Mouse (Mus musculus): ENCODE data around the gene Vmn1r11.
A peak's percentile ranks its signal among the peaks of the same experiment; 100 is the strongest.

Vmn1r11 gene

GRCm38 (mm10) chr6:57133155-57133554 lies at the start of gene Vmn1r11:
TSS of gene Vmn1r11 (plus strand) at chr6:57133455.
- no peak for DNase-seq (ENCODE audit: low read depth, low spot score)

DNA sequence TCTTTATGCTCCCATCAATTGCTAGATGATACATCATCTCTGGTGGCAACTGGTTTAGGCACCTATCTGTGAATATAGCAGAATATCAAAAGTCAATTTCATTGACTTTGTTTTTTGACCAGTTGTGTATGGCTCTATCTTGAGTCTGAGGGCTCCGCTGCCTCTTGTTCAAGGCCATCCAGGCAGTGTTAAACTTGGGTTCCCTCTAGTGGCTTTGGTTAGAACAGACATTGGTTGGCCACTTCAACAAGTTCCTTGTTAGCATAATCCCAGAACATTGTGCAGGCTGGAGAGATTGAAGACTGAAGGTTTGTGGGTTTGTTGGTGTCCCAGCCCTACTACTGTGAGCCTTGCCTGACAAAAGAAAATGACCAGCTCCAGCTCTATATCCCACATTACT lies 26.9 kb upstream of the Vmn1r11 start:
- DNase-seq (ENCODE audit: low read depth, low spot score), result peak; percentile 25

GRCm38 (mm10) chr6:57109154-57109553 lies 24.1 kb upstream of the Vmn1r11 start, which contains the start of gene Vmn1r10:
TSS of gene Vmn1r10 (plus strand) at chr6:57109454.
- no peak for DNase-seq (ENCODE audit: low read depth, low spot score)

DNA sequence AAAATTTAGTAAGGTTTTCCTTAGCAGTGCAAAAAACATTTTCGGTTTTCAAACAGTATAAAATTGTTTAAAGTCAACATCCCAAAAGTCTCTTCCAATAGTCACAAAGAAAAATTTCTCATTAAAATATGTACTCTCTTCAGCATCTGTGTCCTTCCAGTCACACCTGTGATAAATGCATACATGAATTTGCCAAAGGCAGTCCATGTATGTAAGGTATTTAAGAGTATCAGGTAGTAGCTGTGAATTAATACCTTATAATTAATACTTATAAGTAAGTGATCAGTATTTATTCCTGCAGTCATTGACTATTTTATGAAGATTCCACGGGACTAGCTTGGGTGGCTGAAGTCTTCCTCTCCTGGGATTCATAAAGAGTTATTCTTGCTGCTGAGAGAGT lies 23.4 kb downstream of the Vmn1r11 start, which contains the start of gene Vmn1r12:
Vmn1r12 (plus strand) TSS at position 301 of the 400 bp plus-strand sequence.
- no peak for DNase-seq (ENCODE audit: low read depth, low spot score)

Data from ZHBTc4 (cell line).